Mouse (Mus musculus) heart, embryonic 12.5 days (tissue): Measurements from ENCODE around the gene 4931428F04Rik. TPM values are rescaled to one million over a fixed set of nuclear protein-coding genes. Genes with fewer than 3 reads are reported as not detected.

ENCODE experiments used
- ATAC-seq: fragments of 200-750 bp; cut with Nextera tagmentation; 2 replicates; pipeline ENCODE4 v1.8.0; 2017; ENCODE audit warnings: moderate TSS enrichment, moderate library complexity; ENCODE audit not compliant: insufficient number of reproducible peaks, low FRiP score
- H3K27ac ChIP-seq: fragments of 300-500 bp; sonication (generic); 2 replicates; pipeline ENCODE4 v1.5.1; 2016; ENCODE audit warnings: mild to moderate bottlenecking, moderate library complexity; ENCODE audit not compliant: poor library complexity, severe bottlenecking
- H3K27me3 ChIP-seq: fragments of 300-500 bp; sonication (generic); replicated peaks from 2 replicates; pipeline ENCODE4 v1.6.1; 2016; ENCODE audit warnings: mild to moderate bottlenecking, moderate library complexity
- H3K36me3 ChIP-seq: fragments of 300-500 bp; sonication (generic); 2 replicates; pipeline ENCODE4 v1.6.1; 2016; ENCODE audit warnings: mild to moderate bottlenecking, moderate library complexity
- H3K4me1 ChIP-seq: fragments of 300-500 bp; sonication (generic); replicated peaks from 2 replicates; pipeline ENCODE4 v1.6.1; 2016; ENCODE audit warnings: mild to moderate bottlenecking
- H3K4me2 ChIP-seq: fragments of 300-500 bp; sonication (generic); 2 replicates; pipeline ENCODE4 v1.6.1; 2016; ENCODE audit warnings: mild to moderate bottlenecking, moderate library complexity
- H3K4me3 ChIP-seq: fragments of 300-500 bp; sonication (generic); 2 replicates; pipeline ENCODE4 v1.5.1; 2016; ENCODE audit warnings: mild to moderate bottlenecking
- H3K9ac ChIP-seq: fragments of 300-500 bp; sonication (generic); 2 replicates; pipeline ENCODE4 v1.6.1; 2016; ENCODE audit warnings: mild to moderate bottlenecking, moderate library complexity
- H3K9me3 ChIP-seq: fragments of 300-500 bp; sonication (generic); replicated peaks from 2 replicates; pipeline ENCODE4 v1.6.1; 2016; ENCODE audit warnings: mild to moderate bottlenecking, moderate library complexity
- WGBS: fragments of 180-500 bp; shearing (Covaris S2); methylation state at CpG from one replicate; pipeline ENCODE4 v1.1.7; 2016; 5-methylcytosine and 5-hydroxymethylcytosine counted together
- polyA plus RNA-seq: library from polyadenylated mRNA; unstranded; fragments of >200 nt; fragmentation: Nextera tagmentation; extraction: Ambion mirVana; gene quantifications from 2 replicates; pipeline ENCODE4 v1.2.1, GENCODE M21; 2016

The 4931428F04Rik gene
- polyA plus RNA-seq, 1 experiment from 2014 or later, result 8.1 TPM

GRCm38 (mm10) chr8:105318662-105319190 lies 29.1 kb upstream of the 4931428F04Rik start:
- H3K27me3 ChIP-seq, result no peaks in the 10 kb centered on the region
- WGBS, result 76% methylated on average over 11 of the region's 11 CpGs
- H3K36me3 ChIP-seq, result peaks cover 62% of the 10 kb centered on the region
- ATAC-seq, result no peak
- no peak overlapping the region for H3K9ac ChIP-seq
- H3K4me2 ChIP-seq, result no peak overlapping the region
- peaks cover 16% of the 10 kb centered on the region for H3K4me1 ChIP-seq
- no peak overlapping the region for H3K27ac ChIP-seq
- H3K4me3 ChIP-seq, result no peak overlapping the region
- no peaks in the 10 kb centered on the region for H3K9me3 ChIP-seq

- Histone ChIP-seq H3K36me3 (peaks cover 65% of the 10 kb centered on the region), H3K4me3 (no peak overlapping the region), H3K27me3 (no peaks in the 10 kb centered on the region), H3K9me3 (no peaks in the 10 kb centered on the region), H3K9ac (no peak overlapping the region), H3K27ac (no peak overlapping the region), H3K4me1 (peaks cover 24% of the 10 kb centered on the region), H3K4me2 (no peak overlapping the region)
- WGBS, result 88% methylated on average over 4 of the region's 4 CpGs
- no peak for ATAC-seq
Observed at GRCm38 (mm10) chr8:105317941-105318340, 28.3 kb upstream of the 4931428F04Rik start.

DNA sequence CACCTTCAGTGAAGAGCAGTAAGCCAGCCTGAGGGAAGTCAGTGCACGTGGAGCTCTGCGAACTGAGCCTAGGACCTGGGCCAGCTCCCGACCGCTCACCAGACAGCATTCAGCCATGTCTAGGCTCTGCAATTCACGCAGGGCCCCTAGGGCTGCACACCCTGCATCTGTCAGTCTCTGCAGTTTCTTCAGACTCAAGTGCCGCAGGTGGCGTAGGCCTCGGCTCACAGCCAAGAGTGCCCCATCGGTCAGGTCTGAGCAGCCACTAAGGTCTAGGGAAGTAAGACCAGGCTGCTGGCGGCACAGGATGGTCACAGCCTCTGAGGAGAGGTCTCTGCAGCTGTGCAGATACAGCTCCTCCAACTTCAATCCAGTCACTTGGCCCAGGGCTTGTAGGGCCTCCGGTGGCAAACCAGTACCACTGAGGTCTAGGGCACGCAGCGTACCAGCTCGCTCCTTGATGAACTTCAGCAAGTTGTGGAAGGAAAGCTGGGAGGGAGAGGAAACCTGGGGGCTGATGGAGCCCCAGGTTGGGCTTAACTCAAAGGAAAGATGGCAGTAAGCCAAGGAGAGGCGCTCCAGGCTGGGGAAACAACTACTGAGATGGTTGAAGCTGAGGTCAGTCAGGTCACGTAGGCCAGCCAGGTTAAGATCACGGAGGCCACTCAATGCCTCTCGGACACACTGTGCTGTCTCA lies 25.6 kb upstream of the 4931428F04Rik start:
- WGBS, result 86% methylated on average over 18 of the region's 18 CpGs
- Histone ChIP-seq H3K4me3 (no peak overlapping the region), H3K4me2 (no peak overlapping the region), H3K9ac (no peak overlapping the region), H3K9me3 (no peaks in the 10 kb centered on the region), H3K27ac (no peak overlapping the region), H3K27me3 (no peaks in the 10 kb centered on the region), H3K36me3 (peaks cover 73% of the 10 kb centered on the region), H3K4me1 (peaks cover 25% of the 10 kb centered on the region)
- no peak for ATAC-seq

DNA sequence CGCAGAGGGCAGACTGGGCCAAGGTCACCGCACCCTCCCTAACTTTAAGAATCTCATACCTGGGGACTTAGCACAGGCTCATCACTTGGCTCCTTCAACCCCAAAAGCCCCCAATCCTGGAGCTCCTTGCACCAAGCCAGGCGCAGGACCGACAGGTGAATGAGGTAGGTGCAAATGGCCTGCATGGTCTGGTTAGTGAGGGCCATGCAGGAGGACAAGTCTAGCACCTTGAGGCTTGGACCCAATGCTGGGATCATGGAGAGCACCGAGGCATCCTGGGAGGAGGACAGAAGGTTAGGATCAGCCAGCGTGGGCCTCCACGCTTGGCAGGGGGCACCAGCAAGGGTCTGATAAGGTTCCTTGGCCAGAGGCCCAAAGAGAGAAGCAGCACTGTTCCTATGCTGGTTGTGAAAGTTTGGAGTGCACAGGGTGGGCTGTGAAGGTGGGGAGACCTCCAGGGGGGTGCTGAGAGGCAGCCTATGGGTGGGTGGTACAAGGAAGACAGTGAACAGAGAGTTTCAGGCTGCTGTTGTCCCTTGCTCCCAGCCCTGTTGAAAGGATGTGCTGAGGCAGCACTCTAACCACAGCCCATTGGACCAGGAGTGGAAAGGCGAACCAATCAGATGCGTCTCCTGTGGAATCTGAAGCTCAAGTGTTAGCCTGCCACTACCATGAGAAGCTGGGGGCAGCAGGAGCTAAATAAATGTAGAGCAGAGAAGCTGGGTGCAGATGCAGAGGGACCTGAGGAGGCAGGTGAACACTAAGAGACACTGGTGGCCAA lies 24.1 kb upstream of the 4931428F04Rik start:
- H3K9ac ChIP-seq, result no peak overlapping the region
- no peak overlapping the region for H3K4me2 ChIP-seq
- 65% methylated on average over 9 of the region's 9 CpGs for WGBS
- H3K4me1 ChIP-seq, result peaks cover 25% of the 10 kb centered on the region
- 0 out of 2 replicates have a peak overlapping the region, but pooled peaks have one; percentile 6 for H3K27ac ChIP-seq
- ATAC-seq, result no peak; the same call in 1 of the 2 replicates
- H3K9me3 ChIP-seq, result no peaks in the 10 kb centered on the region
- H3K27me3 ChIP-seq, result no peaks in the 10 kb centered on the region
- no peak overlapping the region for H3K4me3 ChIP-seq
- peaks cover 75% of the 10 kb centered on the region for H3K36me3 ChIP-seq

DNA sequence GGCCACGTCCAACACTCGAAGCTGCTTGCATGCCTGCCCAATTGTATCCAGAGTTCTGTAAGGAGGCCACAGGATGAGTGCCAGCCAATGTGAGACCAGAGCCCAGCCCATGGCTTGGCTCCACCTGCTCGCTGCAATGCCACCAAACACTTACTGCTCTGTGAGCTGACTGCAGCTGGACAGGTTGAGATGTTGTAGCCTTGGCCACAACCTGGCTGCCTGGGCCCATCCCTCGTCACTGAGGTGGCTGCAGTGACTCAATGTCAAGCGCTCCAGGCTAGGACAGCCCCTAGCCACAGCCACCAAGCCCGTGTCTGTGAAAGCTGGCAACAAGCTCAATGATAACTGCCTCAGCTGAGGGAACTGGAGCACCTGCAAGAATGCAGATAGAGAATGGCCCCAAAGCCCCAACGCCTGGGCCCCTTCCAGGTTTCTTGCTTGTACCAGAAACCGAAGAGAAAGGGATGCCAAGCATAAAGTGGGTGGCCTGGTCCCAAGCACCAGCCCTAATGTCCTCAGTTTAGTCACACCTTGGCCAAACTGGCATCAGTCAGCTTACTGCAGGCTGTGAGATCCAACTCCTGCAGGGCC lies 23.3 kb upstream of the 4931428F04Rik start:
- Histone ChIP-seq H3K27me3 (no peaks in the 10 kb centered on the region), H3K4me3 (no peak overlapping the region), H3K4me2 (no peak overlapping the region), H3K27ac (no peak overlapping the region), H3K4me1 (peaks cover 25% of the 10 kb centered on the region), H3K9me3 (no peaks in the 10 kb centered on the region), H3K9ac (no peak overlapping the region), H3K36me3 (peaks cover 76% of the 10 kb centered on the region)
- no peak for ATAC-seq
- 86% methylated on average over 8 of the region's 8 CpGs for WGBS

GRCm38 (mm10) chr8:105311718-105312117 lies 22.1 kb upstream of the 4931428F04Rik start:
- H3K27ac ChIP-seq, result no peak overlapping the region
- 73% methylated on average over 1 of the region's 1 CpGs for WGBS
- no peak overlapping the region for H3K4me3 ChIP-seq
- no peak for ATAC-seq
- no peaks in the 10 kb centered on the region for H3K27me3 ChIP-seq
- H3K9me3 ChIP-seq, result no peaks in the 10 kb centered on the region
- H3K4me1 ChIP-seq, result peaks cover 27% of the 10 kb centered on the region
- H3K36me3 ChIP-seq, result peaks cover 84% of the 10 kb centered on the region
- no peak overlapping the region for H3K9ac ChIP-seq
- no peak overlapping the region for H3K4me2 ChIP-seq

- Histone ChIP-seq H3K36me3 (peaks cover 73% of the 10 kb centered on the region), H3K27ac (no peak overlapping the region), H3K4me1 (peaks cover 36% of the 10 kb centered on the region), H3K9ac (no peak overlapping the region; the same call in 1 of the 2 replicates), H3K4me3 (no peak overlapping the region), H3K4me2 (no peak overlapping the region), H3K9me3 (no peaks in the 10 kb centered on the region), H3K27me3 (no peaks in the 10 kb centered on the region)
- ATAC-seq, result no peak
- 87% methylated on average over 8 of the region's 8 CpGs for WGBS
Observed at GRCm38 (mm10) chr8:105310118-105310517, 20.5 kb upstream of the 4931428F04Rik start.

DNA sequence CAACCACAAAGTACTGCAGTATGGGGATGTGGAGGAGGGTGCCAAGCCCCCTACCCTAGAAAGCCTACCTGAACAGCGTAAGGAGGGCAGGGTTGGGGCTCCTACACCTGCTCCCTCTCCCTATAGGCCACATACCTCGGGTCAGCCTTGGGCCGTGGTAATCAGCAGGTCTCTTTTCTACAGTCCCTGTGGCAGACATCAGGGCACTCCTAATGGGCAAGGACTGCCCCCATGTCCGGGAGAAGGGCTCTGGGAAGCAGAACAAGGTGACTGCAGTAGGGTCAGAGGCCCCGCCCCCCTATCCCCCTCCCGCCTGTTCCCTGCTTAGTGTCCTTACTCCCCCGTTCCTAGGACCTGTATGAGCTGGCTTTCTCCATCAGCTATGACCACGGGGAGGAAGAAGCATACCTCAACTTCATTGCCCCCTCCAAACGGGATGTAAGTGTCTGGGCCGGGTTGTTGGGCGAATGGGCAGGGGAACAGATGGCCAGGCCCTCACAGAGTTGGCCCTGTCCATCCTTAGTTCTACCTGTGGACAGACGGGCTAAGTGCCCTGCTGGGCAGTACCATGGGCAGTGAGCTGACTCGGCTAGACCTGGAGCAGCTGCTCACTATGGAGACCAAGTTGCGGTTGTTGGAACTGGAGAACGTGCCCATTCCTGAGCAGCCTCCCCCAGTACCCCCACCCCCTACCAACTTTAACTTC lies 19.6 kb upstream of the 4931428F04Rik start:
- Histone ChIP-seq H3K4me1 (peaks cover 41% of the 10 kb centered on the region), H3K9ac (no peak overlapping the region), H3K36me3 (peaks cover 71% of the 10 kb centered on the region), H3K4me3 (no peak overlapping the region), H3K27me3 (no peaks in the 10 kb centered on the region), H3K27ac (no peak overlapping the region), H3K4me2 (no peak overlapping the region), H3K9me3 (no peaks in the 10 kb centered on the region)
- WGBS, result 82% methylated on average over 15 of the region's 15 CpGs
- ATAC-seq, result no peak

DNA sequence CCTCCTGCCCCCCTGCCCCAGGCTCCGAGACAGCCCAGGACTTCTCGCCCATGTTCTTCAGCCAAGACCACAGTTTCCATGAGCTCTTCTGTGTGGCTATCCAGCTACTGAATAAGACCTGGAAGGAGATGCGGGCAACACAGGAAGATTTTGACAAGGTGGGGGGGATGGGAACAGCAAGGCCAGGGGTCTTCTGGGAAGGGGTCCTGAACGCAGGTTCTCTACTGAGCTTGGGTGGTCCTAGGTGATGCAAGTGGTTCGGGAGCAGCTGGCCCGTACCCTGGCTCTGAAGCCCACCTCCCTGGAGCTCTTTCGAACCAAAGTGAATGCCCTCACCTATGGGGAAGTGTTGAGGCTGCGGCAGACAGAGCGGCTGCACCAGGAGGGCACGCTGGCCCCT lies 18.8 kb upstream of the 4931428F04Rik start:
- no peak overlapping the region for H3K9ac ChIP-seq
- ATAC-seq, result no peak
- H3K36me3 ChIP-seq, result peaks cover 72% of the 10 kb centered on the region
- H3K4me1 ChIP-seq, result peaks cover 41% of the 10 kb centered on the region
- WGBS, result 92% methylated on average over 10 of the region's 10 CpGs
- H3K4me2 ChIP-seq, result no peak overlapping the region
- H3K9me3 ChIP-seq, result no peaks in the 10 kb centered on the region
- no peak overlapping the region for H3K4me3 ChIP-seq
- no peak overlapping the region for H3K27ac ChIP-seq
- H3K27me3 ChIP-seq, result no peaks in the 10 kb centered on the region

GRCm38 (mm10) chr8:105307670-105308069 lies 18.0 kb upstream of the 4931428F04Rik start:
- Histone ChIP-seq H3K4me3 (no peak overlapping the region), H3K4me2 (no peak overlapping the region), H3K27ac (no peak overlapping the region), H3K4me1 (peaks cover 36% of the 10 kb centered on the region), H3K36me3 (peaks cover 70% of the 10 kb centered on the region), H3K9me3 (no peaks in the 10 kb centered on the region), H3K9ac (no peak overlapping the region), H3K27me3 (no peaks in the 10 kb centered on the region)
- WGBS, result 91% methylated on average over 13 of the region's 13 CpGs
- ATAC-seq, result no peak
